9 mouse cellular contexts compared by ENCODE assay signal in the genomic region with DNA sequence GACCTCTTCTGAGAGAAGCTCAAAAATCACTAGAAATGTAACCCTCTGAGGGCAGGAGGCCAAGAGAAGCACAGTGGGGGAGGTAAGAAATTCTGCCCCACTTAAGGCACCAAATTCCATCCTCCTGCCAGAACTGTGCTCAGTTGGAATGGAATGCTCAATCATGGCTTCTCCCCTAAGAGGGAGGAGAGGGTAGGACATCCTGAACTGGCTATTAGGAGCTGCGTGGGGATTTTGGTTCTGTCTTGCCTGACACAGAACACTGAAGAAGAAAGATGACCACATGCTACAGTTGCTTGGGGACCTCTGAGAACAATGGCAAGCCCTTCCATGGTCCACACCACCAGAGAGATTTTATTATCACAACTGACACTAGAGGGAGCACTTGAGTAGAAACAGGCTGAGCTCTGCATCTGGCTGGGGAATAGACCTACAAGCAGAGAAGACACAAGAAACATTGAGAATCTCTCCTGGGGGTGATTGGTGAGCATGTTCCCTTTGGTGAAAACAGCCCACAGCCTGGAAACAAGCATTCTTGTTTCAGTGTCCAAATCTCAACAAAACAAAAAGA.
DNase-seq lines count a peak whose midpoint lies in the region; ATAC-seq and TF ChIP-seq lines count a peak whose summit lies in the region.
"Had no signal": no experiment of that assay in that cellular context is flagged by ENCODE, and none has a peak within 500 bp of the region (broad histone marks: within the 10 kb centered on the region; RNA-seq: fewer than 3 reads in every experiment).

No protein-coding gene starts in this region.

- no peak for TF ChIP-seq EP300 in heart, postnatal 0 days (IDR thresholded peaks at IDR 0.05; ENCODE audit: low read depth)

- H3K4me1 ChIP-seq in hindbrain, embryonic 10.5 days (replicated peaks), result peaks cover 6% of the 10 kb centered on the region; the same call in 1 of the 2 replicates
- no peaks in the 10 kb centered on the region for H3K4me1 ChIP-seq in hindbrain, embryonic 16.5 days (ENCODE audit: control insufficient read depth, insufficient read depth, low read depth, low read length)
- no peaks in the 10 kb centered on the region for H3K4me1 ChIP-seq in heart, postnatal 0 days (ENCODE audit: control insufficient read depth, insufficient read depth)
- no peaks in the 10 kb centered on the region for H3K4me1 ChIP-seq in limb, embryonic 10.5 days
- H3K4me1 ChIP-seq: limb, embryonic 13.5 days had no signal

- H3K36me3 ChIP-seq in hindbrain, embryonic 10.5 days, result no peaks in the 10 kb centered on the region
- no peaks in the 10 kb centered on the region for H3K36me3 ChIP-seq in hindbrain, embryonic 16.5 days (ENCODE audit: control insufficient read depth, insufficient read depth, low read length)
- no peaks in the 10 kb centered on the region for H3K36me3 ChIP-seq in heart, postnatal 0 days (replicated peaks; ENCODE audit: control insufficient read depth, insufficient read depth, low read length)
- no peaks in the 10 kb centered on the region for H3K36me3 ChIP-seq in limb, embryonic 10.5 days
- H3K36me3 ChIP-seq: limb, embryonic 13.5 days had no signal

- H3K9me3 ChIP-seq in hindbrain, embryonic 10.5 days, result no peaks in the 10 kb centered on the region
- no peaks in the 10 kb centered on the region for H3K9me3 ChIP-seq in hindbrain, embryonic 16.5 days (ENCODE audit: control insufficient read depth, low read length)
- H3K9me3 ChIP-seq in heart, postnatal 0 days (replicated peaks; ENCODE audit: control insufficient read depth, low read length), result no peaks in the 10 kb centered on the region
- H3K9me3 ChIP-seq in limb, embryonic 10.5 days (replicated peaks), result no peaks in the 10 kb centered on the region
- H3K9me3 ChIP-seq: limb, embryonic 13.5 days had no signal

- H3K9ac ChIP-seq in hindbrain, embryonic 16.5 days (ENCODE audit: low read depth, low read length), result no peak overlapping the region
- H3K9ac ChIP-seq in heart, postnatal 0 days (replicated peaks; ENCODE audit: low read depth, low read length), result no peak overlapping the region
- H3K9ac ChIP-seq: limb, embryonic 13.5 days had no signal

- 24% methylated on average over 1 of the region's 1 CpGs for WGBS in hindbrain, embryonic 10.5 days
- WGBS in hindbrain, embryonic 16.5 days, result 11% methylated on average over 1 of the region's 1 CpGs
- 20% methylated on average over 1 of the region's 1 CpGs for WGBS in heart, postnatal 0 days
- 50% methylated on average over 1 of the region's 1 CpGs for WGBS in limb, embryonic 10.5 days

- H3K27ac ChIP-seq in hindbrain, embryonic 10.5 days, result no peak overlapping the region
- H3K27ac ChIP-seq in hindbrain, embryonic 16.5 days (ENCODE audit: low read depth, low read length), result no peak overlapping the region
- no peak overlapping the region for H3K27ac ChIP-seq in heart, postnatal 0 days (ENCODE audit: low read depth)
- H3K27ac ChIP-seq in limb, embryonic 10.5 days, result no peak overlapping the region
- H3K27ac ChIP-seq: limb, embryonic 13.5 days had no signal

- H3K4me3 ChIP-seq in hindbrain, embryonic 10.5 days, result no peak overlapping the region
- no peak overlapping the region for H3K4me3 ChIP-seq in hindbrain, embryonic 16.5 days (ENCODE audit: low read length)
- no peak overlapping the region for H3K4me3 ChIP-seq in heart, postnatal 0 days (ENCODE audit: low read depth, low read length)
- no peak overlapping the region for H3K4me3 ChIP-seq in limb, embryonic 10.5 days
- H3K4me3 ChIP-seq: limb, embryonic 13.5 days had no signal

- DNase-seq in hindbrain, embryonic 10.5 days (ENCODE audit: low spot score), result peak; percentile 19
- peak; percentile 11 for DNase-seq in CD4-positive helper T cell, adult 2 months (ENCODE audit: low read depth, low spot score)
- DNase-seq in adipocyte (ENCODE audit: low spot score), result peak; percentile 83
- DNase-seq in heart, postnatal 0 days (ENCODE audit: low spot score), result peak; percentile 42
- peak; percentile 33 for DNase-seq in limb, embryonic 10.5 days (ENCODE audit: low spot score)
- peak; percentile 30 for DNase-seq in skeletal muscle tissue, adult 2 months (ENCODE audit: low read depth, low spot score)
- DNase-seq in gastrocnemius, postnatal 36 days, result no peak

- no peak overlapping the region for H3K4me2 ChIP-seq in hindbrain, embryonic 16.5 days (ENCODE audit: low read length)
- no peak overlapping the region for H3K4me2 ChIP-seq in heart, postnatal 0 days (ENCODE audit: low read depth, low read length)
- H3K4me2 ChIP-seq: limb, embryonic 13.5 days had no signal

- intact Hi-C loops in gastrocnemius, postnatal 36 days (cut with DNase I), result no loop called here

- no peak for ATAC-seq in hindbrain, embryonic 16.5 days
- 0 out of 2 replicates have a peak, but pooled peaks have one; percentile 24 for ATAC-seq in heart, postnatal 0 days (ENCODE audit: insufficient read depth, low read depth)

- H3K27me3 ChIP-seq in hindbrain, embryonic 10.5 days (ENCODE audit: insufficient read depth, poor library complexity, severe bottlenecking), result no peaks in the 10 kb centered on the region
- no peaks in the 10 kb centered on the region for H3K27me3 ChIP-seq in hindbrain, embryonic 16.5 days (replicated peaks; ENCODE audit: control insufficient read depth, insufficient read depth, low read length)
- no peaks in the 10 kb centered on the region for H3K27me3 ChIP-seq in heart, postnatal 0 days (ENCODE audit: control insufficient read depth, insufficient read depth, low read length)
- no peaks in the 10 kb centered on the region for H3K27me3 ChIP-seq in limb, embryonic 10.5 days (ENCODE audit: low read depth, poor library complexity, severe bottlenecking)
- H3K27me3 ChIP-seq: limb, embryonic 13.5 days had no signal

- TF ChIP-seq CTCF in heart, postnatal 0 days (IDR thresholded peaks at IDR 0.05; ENCODE audit: low read depth), result peak; percentile 63

Comparison
In these comparisons a context has a peak if more than half of its experiments do, and no peak if none do; other contexts are left out.
1. DNase-seq: peak in hindbrain, embryonic 10.5 days (single experiment), CD4-positive helper T cell, adult 2 months (single experiment), adipocyte (single experiment), heart, postnatal 0 days (single experiment), limb, embryonic 10.5 days (single experiment) and skeletal muscle tissue, adult 2 months (single experiment); none in gastrocnemius, postnatal 36 days (0 of 2).